Mouse (Mus musculus): ENCODE data around the gene Mybbp1a. TPM values are rescaled to one million over a fixed set of nuclear protein-coding genes. Genes with fewer than 3 reads are reported as not detected.
A peak's percentile ranks its signal among the peaks of the same experiment; 100 is the strongest.

The Mybbp1a gene
- polyA plus RNA-seq, 1 experiment from 2014 or later: 234 TPM

GRCm38 (mm10) chr11:72489397-72489796, 48.2 kb downstream of the Mybbp1a start:
- peak overlapping the region; percentile 63; the same call in 1 of the 2 replicates for H3K27ac ChIP-seq
- WGBS: 3% methylated on average over 41 of the region's 42 CpGs

DNA sequence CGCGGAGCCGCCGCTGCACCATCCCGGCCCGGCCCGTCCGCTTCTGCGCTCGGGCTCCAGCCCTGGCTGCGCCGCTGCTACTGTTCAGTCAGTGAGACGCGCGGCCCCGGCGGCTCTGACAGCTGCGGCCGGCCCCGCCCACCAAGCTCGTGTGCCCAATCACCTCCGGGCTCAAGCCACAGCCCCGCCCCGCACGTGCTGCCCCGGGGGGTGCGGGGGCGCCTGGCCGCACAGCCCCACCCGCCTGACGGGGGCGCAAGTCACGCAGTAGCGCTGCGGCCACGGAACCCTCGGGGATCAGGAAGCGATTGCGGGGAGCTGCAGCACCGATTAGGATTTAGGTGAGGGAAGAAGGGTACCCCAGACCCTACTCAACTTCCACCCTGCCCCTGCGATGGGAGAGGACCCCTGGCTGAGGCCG, 48.7 kb downstream of the Mybbp1a start, which contains the start of gene Spns2:
Spns2 (minus strand) TSS at position 24 of the 421 bp plus-strand sequence.
- Histone ChIP-seq H3K36me3 (no peaks in the 10 kb centered on the region), H3K4me1 (peaks cover 26% of the 10 kb centered on the region), H3K27ac (peak within 1 kb of the TSS; percentile 63), H3K9me3 (replicated peaks) (no peaks in the 10 kb centered on the region), H3K4me3 (peak within 1 kb of the TSS; percentile 67), H3K27me3 (ENCODE audit: low read depth, poor library complexity, severe bottlenecking) (peaks cover 53% of the 10 kb centered on the region)
- DNase-seq (ENCODE audit: low spot score): peak; percentile 88
- under 1% methylated on average over 42 of the region's 42 CpGs for whole genome bisulfite sequencing

More at GRCm38 (mm10) chr11:72489397-72489796, 48.2 kb downstream of the Mybbp1a start:
- no peak for DNase-seq (ENCODE audit: low spot score)
- Histone ChIP-seq H3K4me3 (peak overlapping the region; percentile 67), H3K4me1 (peaks cover 31% of the 10 kb centered on the region), H3K36me3 (no peaks in the 10 kb centered on the region), H3K27me3 (ENCODE audit: low read depth, poor library complexity, severe bottlenecking) (peaks cover 53% of the 10 kb centered on the region), H3K9me3 (replicated peaks) (no peaks in the 10 kb centered on the region)

GRCm38 (mm10) chr11:72491130-72491960, 50.2 kb downstream of the Mybbp1a start:
- no peak for DNase-seq (ENCODE audit: low spot score)
- Histone ChIP-seq H3K4me3 (no peak overlapping the region), H3K27me3 (ENCODE audit: low read depth, poor library complexity, severe bottlenecking) (peaks cover 45% of the 10 kb centered on the region), H3K4me1 (peaks cover 21% of the 10 kb centered on the region), H3K9me3 (replicated peaks) (no peaks in the 10 kb centered on the region), H3K27ac (no peak overlapping the region), H3K36me3 (no peaks in the 10 kb centered on the region)
- 77% methylated on average over 15 of the region's 15 CpGs for WGBS

DNA sequence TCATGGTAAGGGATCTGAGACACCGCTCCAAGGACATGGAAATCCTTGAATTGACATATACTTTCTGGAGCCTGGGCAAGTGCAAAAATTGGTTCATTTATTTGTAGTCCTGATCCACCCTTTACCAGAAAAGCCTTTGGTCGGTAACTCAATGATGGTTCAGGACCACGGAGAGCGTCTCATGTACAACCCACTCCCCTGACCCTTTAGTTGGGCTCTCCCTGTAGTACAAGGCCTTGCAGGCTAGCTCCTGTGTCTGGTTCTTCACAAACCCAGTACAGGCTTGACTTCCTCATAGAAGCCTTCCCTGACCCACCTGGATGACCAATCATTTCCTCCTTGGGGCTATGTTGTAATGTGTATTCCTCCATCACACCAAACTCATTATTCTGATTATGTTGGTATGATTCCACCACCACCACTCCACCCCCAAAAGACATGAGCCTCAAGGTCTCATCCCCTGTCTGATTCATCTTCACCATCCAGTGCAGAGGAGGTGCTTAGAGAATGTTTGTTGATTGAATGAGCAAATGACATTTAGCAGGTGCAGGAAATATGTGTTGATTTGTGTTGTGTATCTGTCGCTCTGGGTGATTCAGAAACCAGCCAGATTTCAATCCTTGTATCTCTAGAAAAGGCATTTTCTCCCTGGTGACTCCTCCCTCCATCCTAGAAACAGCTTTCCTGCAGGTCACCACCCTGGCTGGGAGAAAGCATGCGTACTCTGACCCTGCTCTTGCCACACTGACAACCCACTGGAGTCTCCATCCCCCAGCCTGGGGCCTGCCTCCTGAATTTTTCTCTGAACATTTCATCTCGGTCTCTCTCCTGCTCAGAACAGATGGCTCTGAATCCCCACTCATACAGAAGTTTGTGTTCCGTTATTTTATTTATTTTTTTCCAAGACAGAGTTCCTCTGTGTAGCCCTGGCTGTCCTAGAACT, 53.2 kb downstream of the Mybbp1a start:
- H3K9me3 ChIP-seq (replicated peaks): no peaks in the 10 kb centered on the region

DNA sequence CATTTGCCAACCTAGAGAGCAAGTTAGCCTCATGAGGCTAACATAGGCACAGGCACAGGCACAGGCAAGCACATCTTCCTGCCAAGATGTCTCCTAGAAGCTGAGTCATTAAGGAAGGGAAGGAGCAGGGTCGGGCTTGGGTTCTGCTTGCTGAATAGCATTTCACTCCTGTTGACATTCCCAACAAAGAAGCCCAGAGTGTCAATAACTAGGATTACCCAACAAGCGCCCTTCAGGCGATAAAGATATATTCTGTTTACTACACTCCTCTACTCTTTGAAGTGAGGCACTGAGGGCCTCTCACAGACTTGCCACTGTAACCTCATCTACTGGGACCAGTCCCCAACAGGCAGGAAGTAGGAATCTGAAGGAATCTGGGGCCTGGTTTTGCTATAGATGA, 54.9 kb downstream of the Mybbp1a start:
- Histone ChIP-seq H3K27ac (no peak overlapping the region), H3K4me1 (peaks cover 10% of the 10 kb centered on the region; the same call in 1 of the 2 replicates), H3K4me3 (no peak overlapping the region), H3K27me3 (ENCODE audit: low read depth, poor library complexity, severe bottlenecking) (no peaks in the 10 kb centered on the region; the same call in 1 of the 2 replicates), H3K36me3 (no peaks in the 10 kb centered on the region), H3K9me3 (replicated peaks) (no peaks in the 10 kb centered on the region)
- DNase-seq (ENCODE audit: low spot score): no peak
- 59% methylated on average over 3 of the region's 3 CpGs for WGBS

More for the DNA sequence above, 53.2 kb downstream of the Mybbp1a start:
- Histone ChIP-seq H3K4me1 (peaks cover 16% of the 10 kb centered on the region), H3K36me3 (no peaks in the 10 kb centered on the region), H3K4me3 (no peak overlapping the region), H3K27me3 (ENCODE audit: low read depth, poor library complexity, severe bottlenecking) (peaks cover 15% of the 10 kb centered on the region), H3K27ac (no peak overlapping the region)
- WGBS: 56% methylated on average over 8 of the region's 8 CpGs
- peak; percentile 67 for DNase-seq (ENCODE audit: low spot score)

DNA sequence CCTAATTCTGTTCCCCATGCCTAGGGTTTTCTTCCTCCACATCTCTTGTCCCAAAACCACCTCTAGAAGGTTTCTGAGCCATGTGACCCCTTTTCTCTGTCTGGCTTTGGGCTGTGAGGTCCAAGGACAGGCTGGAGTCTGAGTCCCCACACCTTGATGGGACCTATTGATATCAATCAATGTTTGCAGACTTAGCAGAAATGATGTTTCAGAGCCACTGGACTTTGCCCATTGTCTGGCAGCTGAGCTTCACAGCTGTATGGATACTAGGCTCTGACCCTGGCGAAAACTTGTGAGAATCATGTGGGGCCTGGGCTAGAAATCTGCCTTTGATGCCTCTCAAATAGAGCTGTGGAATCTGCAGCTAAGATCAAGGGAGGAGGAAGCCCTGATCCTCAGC, 55.6 kb downstream of the Mybbp1a start:
- WGBS: 39% methylated on average over 1 of the region's 1 CpGs
- Histone ChIP-seq H3K27ac (no peak overlapping the region), H3K9me3 (replicated peaks) (no peaks in the 10 kb centered on the region), H3K4me3 (no peak overlapping the region), H3K4me1 (peaks cover 17% of the 10 kb centered on the region), H3K27me3 (ENCODE audit: low read depth, poor library complexity, severe bottlenecking) (peaks cover 4% of the 10 kb centered on the region; the same call in 1 of the 2 replicates), H3K36me3 (no peaks in the 10 kb centered on the region)
- DNase-seq (ENCODE audit: low spot score): no peak

GRCm38 (mm10) chr11:72497367-72497766, 56.2 kb downstream of the Mybbp1a start:
- no peak overlapping the region for H3K27ac ChIP-seq
- H3K4me1 ChIP-seq: peaks cover 23% of the 10 kb centered on the region
- no peak for DNase-seq (ENCODE audit: low spot score)
- H3K9me3 ChIP-seq (replicated peaks): no peaks in the 10 kb centered on the region
- WGBS: 14% methylated on average over 4 of the region's 4 CpGs
- no peak overlapping the region for H3K4me3 ChIP-seq
- H3K36me3 ChIP-seq: no peaks in the 10 kb centered on the region
- peaks cover 9% of the 10 kb centered on the region; the same call in 1 of the 2 replicates for H3K27me3 ChIP-seq (ENCODE audit: low read depth, poor library complexity, severe bottlenecking)

- H3K4me3 ChIP-seq: no peak overlapping the region
- H3K27me3 ChIP-seq (ENCODE audit: low read depth, poor library complexity, severe bottlenecking): peaks cover 15% of the 10 kb centered on the region
- DNase-seq (ENCODE audit: low spot score): no peak
- H3K4me1 ChIP-seq: peaks cover 34% of the 10 kb centered on the region
- no peaks in the 10 kb centered on the region for H3K36me3 ChIP-seq
- H3K27ac ChIP-seq: no peak overlapping the region
- no peaks in the 10 kb centered on the region for H3K9me3 ChIP-seq (replicated peaks)
- WGBS: 91% methylated on average over 4 of the region's 4 CpGs
Measured at GRCm38 (mm10) chr11:72500139-72500538, 59.0 kb downstream of the Mybbp1a start.

Other genes with a start within 250 kb of the Mybbp1a start
- gene Gm43951, start 234.5 kb upstream of the Mybbp1a start, polyA plus RNA-seq (2016; fragmentation: Nextera tagmentation; extraction: Ambion mirVana): 0.68 and 0.83 TPM in 2 replicates
- gene 4933427D14Rik, start 233.9 kb upstream of the Mybbp1a start, polyA plus RNA-seq (2016; fragmentation: Nextera tagmentation; extraction: Ambion mirVana): 11.7 and 13.2 TPM in 2 replicates
- 190 and 199 TPM in 2 replicates for gene Txndc17, start 233.8 kb upstream of the Mybbp1a start, polyA plus RNA-seq (2016; fragmentation: Nextera tagmentation; extraction: Ambion mirVana)
- gene Med31, start 225.8 kb upstream of the Mybbp1a start, polyA plus RNA-seq (2016; fragmentation: Nextera tagmentation; extraction: Ambion mirVana): 44.7 and 47.4 TPM in 2 replicates
- gene Slc13a5, start 174.1 kb upstream of the Mybbp1a start, polyA plus RNA-seq (2016; fragmentation: Nextera tagmentation; extraction: Ambion mirVana): 0.10 and 0.20 TPM in 2 replicates
- gene Xaf1, start 139.7 kb upstream of the Mybbp1a start, polyA plus RNA-seq (2016; fragmentation: Nextera tagmentation; extraction: Ambion mirVana): 2.5 and 4.1 TPM in 2 replicates
- not detected in 2 replicates for gene Fbxo39, start 126.9 kb upstream of the Mybbp1a start, polyA plus RNA-seq (2016; fragmentation: Nextera tagmentation; extraction: Ambion mirVana)
- 5.0 and 5.4 TPM in 2 replicates for gene Tekt1, start 78.9 kb upstream of the Mybbp1a start, polyA plus RNA-seq (2016; fragmentation: Nextera tagmentation; extraction: Ambion mirVana)
- 11.7 and 14.2 TPM in 2 replicates for gene Smtnl2, start 29.6 kb upstream of the Mybbp1a start, polyA plus RNA-seq (2016; fragmentation: Nextera tagmentation; extraction: Ambion mirVana)
- gene Ggt6, start 5.8 kb upstream of the Mybbp1a start, polyA plus RNA-seq (2016; fragmentation: Nextera tagmentation; extraction: Ambion mirVana): 0.08 TPM in 1 of 2 replicates, not detected in the other
- gene Spns2, start 48.5 kb downstream of the Mybbp1a start, polyA plus RNA-seq (2016; fragmentation: Nextera tagmentation; extraction: Ambion mirVana): 2.8 and 3.0 TPM in 2 replicates
- gene Spns3, start 109.2 kb downstream of the Mybbp1a start, polyA plus RNA-seq (2016; fragmentation: Nextera tagmentation; extraction: Ambion mirVana): 0.15 TPM in 1 of 2 replicates, not detected in the other
- 76.9 and 85.6 TPM in 2 replicates for gene Ube2g1, start 165.9 kb downstream of the Mybbp1a start, polyA plus RNA-seq (2016; fragmentation: Nextera tagmentation; extraction: Ambion mirVana)
- 20.7 and 25.4 TPM in 2 replicates for gene Ankfy1, start 248.7 kb downstream of the Mybbp1a start, polyA plus RNA-seq (2016; fragmentation: Nextera tagmentation; extraction: Ambion mirVana)

Data from limb, embryonic 10.5 days (tissue).